Mouse (Mus musculus) adrenal gland (tissue): ENCODE results near the gene Snx9.

Source experiments
- intact Hi-C: fragments of 180-260 bp; cut with DNase I; formaldehyde crosslinking; loops from one replicate; pipeline ENCODE4 v1.15.1; 2025

Gene Snx9

GRCm38 (mm10) chr17:5958229-5958628 lies 117.1 kb downstream of the Snx9 start:
- intact Hi-C loops = no loop called here

GRCm38 (mm10) chr17:5958636-5959035 lies 117.5 kb downstream of the Snx9 start:
- intact Hi-C loops = no loop called here

GRCm38 (mm10) chr17:5959096-5959495 lies 118.0 kb downstream of the Snx9 start:
- intact Hi-C loops = no loop called here

GRCm38 (mm10) chr17:5959802-5960201 lies 118.7 kb downstream of the Snx9 start:
- intact Hi-C loops = no loop called here

- intact Hi-C loops = no loop called here
Observed at GRCm38 (mm10) chr17:5963766-5964165, 122.6 kb downstream of the Snx9 start.

DNA sequence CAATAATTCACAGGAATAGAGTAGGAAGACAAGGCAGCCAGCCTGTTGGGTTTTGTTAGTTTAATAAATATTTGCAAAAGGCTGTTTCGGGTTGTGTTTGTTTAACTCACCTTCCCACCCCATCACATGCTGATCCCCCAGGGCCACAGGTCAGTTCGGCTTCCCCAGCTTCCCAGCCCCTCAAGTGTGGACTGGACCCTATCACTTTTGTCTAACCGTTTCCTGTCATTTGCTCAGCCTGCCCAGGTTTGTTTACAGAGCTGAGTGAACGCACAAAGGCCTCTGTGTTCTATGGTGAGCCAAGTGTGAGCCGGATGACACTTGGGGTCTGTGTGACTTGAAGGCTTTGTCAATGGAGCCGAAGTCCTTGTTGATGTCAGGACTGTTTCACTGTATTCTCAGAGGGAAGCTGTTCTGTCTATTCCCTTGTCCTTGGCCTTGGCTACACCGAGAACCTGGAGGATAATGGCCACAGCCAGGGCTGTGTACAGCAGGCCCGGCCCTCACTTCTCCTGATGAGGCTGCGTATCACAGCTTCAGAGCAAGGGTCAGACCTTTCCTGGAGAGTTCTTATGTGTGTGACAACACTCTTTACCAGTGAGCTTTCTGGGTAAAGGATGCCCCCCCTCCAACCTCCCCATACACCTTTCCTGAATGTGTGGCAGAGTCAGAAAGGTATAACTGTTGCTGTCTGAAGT lies 124.1 kb downstream of the Snx9 start:
- intact Hi-C loops = no loop called here

GRCm38 (mm10) chr17:5966706-5967105 lies 125.6 kb downstream of the Snx9 start:
- intact Hi-C loops = no loop called here

GRCm38 (mm10) chr17:5968562-5968961 lies 127.4 kb downstream of the Snx9 start:
- intact Hi-C loops = no loop called here

DNA sequence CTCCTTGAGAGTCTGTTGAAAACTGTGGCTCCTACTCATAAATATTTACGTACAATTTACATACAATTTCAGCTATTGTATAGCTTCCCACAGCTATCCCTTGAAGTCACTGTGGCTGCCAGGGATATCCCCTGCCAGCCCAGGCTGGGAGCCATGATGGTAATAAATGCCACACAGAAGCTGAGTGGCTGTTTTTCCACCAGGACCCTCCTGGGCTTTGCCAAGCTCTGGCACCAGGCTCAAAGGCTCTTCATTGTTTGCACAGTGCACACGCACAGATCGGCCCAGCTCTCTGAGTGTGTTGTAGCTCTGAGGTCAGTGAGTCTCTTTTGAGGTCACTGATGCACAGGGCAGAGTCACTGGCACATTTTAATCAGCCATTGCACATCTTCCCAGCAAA lies 128.1 kb downstream of the Snx9 start:
- intact Hi-C loops = no loop called here

DNA sequence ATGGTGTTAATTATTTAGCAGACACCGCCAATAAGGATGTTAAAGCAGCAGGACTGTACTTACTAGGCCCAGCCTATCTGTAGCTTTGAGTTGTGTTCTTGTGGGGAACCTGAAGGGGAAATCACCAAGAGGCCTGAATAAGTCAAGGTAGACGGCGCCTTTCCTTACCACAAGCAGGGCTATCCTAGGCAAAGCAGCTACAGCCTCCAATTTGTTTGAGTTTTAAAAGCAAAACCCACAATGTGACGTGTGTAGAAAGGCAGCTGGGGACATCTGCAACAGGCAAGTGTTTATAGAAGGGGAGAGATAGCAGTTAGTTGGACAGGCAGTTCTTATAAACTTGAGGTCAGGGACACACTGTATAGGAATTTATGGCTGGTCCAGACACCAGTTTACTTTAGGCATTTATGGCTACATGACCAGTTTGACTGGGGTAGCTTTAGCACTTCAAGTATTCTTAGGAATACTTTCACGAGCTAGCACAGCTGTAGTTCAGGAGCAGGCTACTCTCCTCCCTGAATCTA lies 129.2 kb downstream of the Snx9 start:
- intact Hi-C loops = no loop called here

- intact Hi-C loops = no loop called here
Observed at GRCm38 (mm10) chr17:5973536-5973935, 132.4 kb downstream of the Snx9 start.

DNA sequence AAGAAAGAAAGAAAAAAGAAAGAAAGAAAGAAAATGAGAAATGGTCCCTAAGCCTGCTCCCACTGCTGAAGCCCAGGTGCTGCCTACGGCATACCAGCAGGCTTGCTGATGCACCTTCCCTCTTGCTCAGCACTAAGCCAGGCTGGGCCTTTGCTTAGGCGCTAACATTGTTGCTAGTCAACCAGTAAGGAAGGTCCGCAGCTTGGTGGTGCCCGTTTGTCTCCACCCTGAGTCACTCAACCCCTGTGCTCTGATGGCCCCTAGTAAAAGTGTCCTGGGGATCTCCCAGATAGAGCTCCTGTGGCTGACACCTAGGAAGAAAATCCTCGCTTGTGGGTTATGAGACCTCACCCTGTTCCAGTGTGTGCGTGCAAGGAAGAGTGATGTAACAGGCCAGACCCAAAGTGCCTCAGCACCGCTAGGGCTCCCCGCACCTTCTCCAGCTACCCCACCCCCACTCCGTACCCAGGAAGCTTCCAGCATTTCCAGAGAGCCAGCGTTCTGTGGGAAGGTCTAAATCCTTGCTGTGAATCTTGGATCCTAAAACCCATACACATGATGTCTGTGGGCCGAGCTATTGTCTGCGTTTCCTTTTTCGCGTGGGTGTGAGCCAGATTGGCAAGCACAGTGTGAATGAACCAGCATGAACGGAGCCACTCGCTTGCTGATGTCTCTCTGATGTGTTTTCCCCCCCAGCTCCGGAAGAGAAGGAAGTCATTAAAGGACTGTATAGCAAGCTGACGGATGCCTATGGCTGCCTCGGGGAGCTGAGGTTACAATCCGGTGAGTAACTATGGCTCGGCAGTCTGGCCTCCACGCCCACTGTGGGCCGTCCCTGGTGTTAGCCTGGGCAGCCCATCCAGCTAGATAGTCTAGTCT lies 134.2 kb downstream of the Snx9 start:
- intact Hi-C loops = loop anchor here (5.0 kb wide), 1 partner anchor 33 kb away; the partner anchor contains the start of gene Synj2

DNA sequence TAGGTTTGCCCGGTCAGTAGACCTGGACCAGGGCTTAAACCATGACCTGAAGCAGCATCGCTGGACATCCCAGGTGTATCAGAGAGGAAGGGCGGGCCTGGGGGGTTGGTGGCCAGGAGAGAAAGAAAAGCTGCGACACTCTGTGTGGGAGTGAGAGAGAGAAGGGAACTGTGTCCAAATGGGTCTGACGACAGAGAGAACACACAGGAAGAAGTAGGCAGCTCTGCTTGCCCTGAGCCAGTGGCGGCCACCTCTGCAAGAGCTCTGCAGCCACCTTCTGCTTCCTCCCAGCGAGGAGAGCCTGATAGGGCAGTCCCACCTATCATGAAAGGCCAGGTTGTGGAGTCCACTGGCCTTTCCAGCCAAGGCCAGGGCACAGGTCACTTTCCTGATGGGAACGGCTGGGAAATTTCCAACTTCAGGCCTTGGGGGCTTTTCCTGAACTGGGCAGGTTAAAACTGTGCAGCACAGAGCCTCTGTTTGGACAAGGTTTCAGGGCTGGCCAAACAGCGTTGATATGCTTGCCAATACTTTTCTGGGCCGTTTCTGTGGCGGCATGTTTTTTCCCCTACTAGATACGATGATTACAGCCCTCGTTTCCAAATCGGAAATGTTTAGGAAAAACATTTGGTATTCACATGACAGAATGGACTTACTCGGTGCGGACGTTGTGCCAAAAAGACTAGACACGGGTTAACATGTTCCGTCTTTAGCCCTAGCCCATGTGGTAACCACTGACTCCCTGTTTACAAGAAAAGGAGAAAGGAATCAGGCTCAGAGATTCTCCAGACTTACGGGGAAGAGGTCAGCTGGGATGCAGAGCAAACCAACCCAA lies 135.3 kb downstream of the Snx9 start:
- intact Hi-C loops = loop anchor here (5.0 kb wide), 1 partner anchor 34 kb away; the partner anchor contains the start of gene Synj2

- intact Hi-C loops = loop anchor here (5.0 kb wide), 1 partner anchor 35 kb away; the partner anchor contains the start of gene Synj2
Observed at GRCm38 (mm10) chr17:5977056-5977920, 136.2 kb downstream of the Snx9 start.

DNA sequence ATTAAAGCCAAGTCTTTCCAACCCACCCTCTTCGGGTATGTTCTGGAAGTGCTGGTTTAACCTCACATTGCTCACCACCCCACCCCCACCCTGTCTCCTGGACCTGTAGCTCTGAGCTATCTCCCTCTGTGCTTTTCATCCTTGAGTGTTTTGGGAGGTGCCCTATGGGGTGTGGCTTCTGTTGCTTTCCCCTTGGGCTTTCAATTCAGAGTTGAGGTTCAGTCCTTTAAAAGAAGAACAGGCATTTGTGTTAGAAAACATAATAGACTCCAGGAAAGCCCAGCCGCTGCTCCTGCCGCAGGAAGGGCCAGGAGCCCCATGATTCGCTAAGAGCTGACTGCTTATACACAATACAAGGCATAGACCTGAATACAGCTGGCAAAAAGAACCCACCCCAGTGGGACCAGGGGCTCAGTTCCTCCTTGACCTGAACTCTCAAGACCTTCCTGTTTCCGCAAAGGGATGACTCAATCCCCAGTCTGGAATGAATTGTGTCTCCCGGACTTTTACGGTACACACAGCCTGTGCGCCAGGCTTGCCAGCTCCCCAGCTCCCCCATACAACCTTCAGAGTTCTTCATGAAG lies 136.9 kb downstream of the Snx9 start:
- intact Hi-C loops = loop anchor here (5.0 kb wide), 1 partner anchor 36 kb away; the partner anchor contains the start of gene Synj2

- intact Hi-C loops = loop anchor here (5.0 kb wide), 1 partner anchor 36 kb away; the partner anchor contains the start of gene Synj2
Observed at GRCm38 (mm10) chr17:5978505-5979077, 137.5 kb downstream of the Snx9 start.

DNA sequence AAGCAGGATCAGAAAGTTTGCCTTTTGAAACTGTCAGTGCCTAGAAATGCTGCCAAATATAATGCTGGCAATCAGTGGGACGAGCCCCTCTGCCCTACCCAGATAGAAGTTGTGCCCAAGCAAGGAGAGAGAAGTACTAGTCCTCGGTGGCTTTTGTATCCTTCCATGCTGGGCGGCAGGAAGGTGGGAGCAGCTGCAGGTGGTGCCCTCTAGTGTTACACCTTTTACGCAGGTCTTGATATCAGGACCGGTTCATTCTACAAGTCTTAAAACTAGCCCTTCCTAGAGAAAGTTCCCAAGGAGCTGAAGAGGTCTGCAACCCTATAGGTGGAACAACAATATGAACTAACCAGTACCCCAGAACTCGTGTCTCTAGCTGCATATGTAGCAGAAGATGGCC lies 139.7 kb downstream of the Snx9 start:
- intact Hi-C loops = no loop called here
